Mouse (Mus musculus): Measurements from ENCODE around the gene Acta2. TPM values are rescaled to one million over a fixed set of nuclear protein-coding genes. Genes with fewer than 3 reads are reported as not detected.

The Acta2 gene
- polyA plus RNA-seq, 1 experiment, result 2,495 TPM

- peaks cover 84% of the 10 kb centered on the region for H3K36me3 ChIP-seq (ENCODE audit: control insufficient read depth, insufficient read depth)
- TF ChIP-seq POLR2AphosphoS2 (IDR thresholded peaks at IDR 0.05; ENCODE audit: insufficient read length, low read depth) (no peak), SRF (IDR thresholded peaks at IDR 0.05; ENCODE audit: control insufficient read depth, insufficient read length, low read depth) (no peak), MYOD1 (IDR thresholded peaks at IDR 0.05; ENCODE audit: control insufficient read depth in 1 of 3, insufficient read length in 2 of 3, low read depth in 2 of 3) (no peak), E2F4 (IDR thresholded peaks at IDR 0.05; ENCODE audit: insufficient read depth) (no peak), REST (IDR thresholded peaks at IDR 0.05; ENCODE audit: insufficient read depth, insufficient read length) (no peak), POLR2A (IDR thresholded peaks at IDR 0.05; ENCODE audit: insufficient read length, low read depth) (no peak), USF1 (IDR thresholded peaks at IDR 0.05; ENCODE audit: low read depth) (no peak), TCF12 (IDR thresholded peaks at IDR 0.05; ENCODE audit: insufficient read depth, poor library complexity, severe bottlenecking) (no peak), MAX (IDR thresholded peaks at IDR 0.05; ENCODE audit: low read depth) (no peak)
- H3K4me3 ChIP-seq, result no peak overlapping the region
- H3K27me3 ChIP-seq (ENCODE audit: control insufficient read depth, insufficient read depth, insufficient read length), result no peaks in the 10 kb centered on the region
- H3K79me2 ChIP-seq (ENCODE audit: control insufficient read depth, insufficient read depth), result peaks cover 15% of the 10 kb centered on the region
- H3ac ChIP-seq (ENCODE audit: control insufficient read depth, insufficient read length), result no peak overlapping the region
- no peak overlapping the region for H3K4me2 ChIP-seq (ENCODE audit: low read depth)
These were observed 6.8 kb downstream of the Acta2 start for GRCm38 (mm10) chr19:34248558-34248957.

GRCm38 (mm10) chr19:34244056-34244455, 11.3 kb downstream of the Acta2 start:
- H3K36me3 ChIP-seq (ENCODE audit: control insufficient read depth, insufficient read depth), result peaks cover 90% of the 10 kb centered on the region
- no peak overlapping the region for H3K4me3 ChIP-seq
- H3ac ChIP-seq (ENCODE audit: control insufficient read depth, insufficient read length), result no peak overlapping the region
- H3K27me3 ChIP-seq (ENCODE audit: control insufficient read depth, insufficient read depth, insufficient read length), result no peaks in the 10 kb centered on the region
- no peaks in the 10 kb centered on the region for H3K79me2 ChIP-seq (ENCODE audit: control insufficient read depth, insufficient read depth)
- H3K4me2 ChIP-seq (ENCODE audit: low read depth), result no peak overlapping the region
- TF ChIP-seq SRF (IDR thresholded peaks at IDR 0.05; ENCODE audit: control insufficient read depth, insufficient read length, low read depth) (no peak), MYOG (IDR thresholded peaks at IDR 0.05; ENCODE audit: control insufficient read depth in 1 of 3, insufficient read depth in 1 of 3, insufficient read length in 2 of 3, low read depth in 2 of 3) (no peak), E2F4 (IDR thresholded peaks at IDR 0.05; ENCODE audit: insufficient read depth) (no peak), TCF3 (IDR thresholded peaks at IDR 0.05; ENCODE audit: insufficient read length, low read depth) (no peak), REST (IDR thresholded peaks at IDR 0.05; ENCODE audit: insufficient read depth, insufficient read length) (no peak)

- no peak overlapping the region for H3ac ChIP-seq (ENCODE audit: control insufficient read depth, insufficient read length)
- H3K4me2 ChIP-seq (ENCODE audit: low read depth), result no peak overlapping the region
- H3K4me3 ChIP-seq, result no peak overlapping the region
- H3K36me3 ChIP-seq (ENCODE audit: control insufficient read depth, insufficient read depth), result peaks cover 81% of the 10 kb centered on the region
- no peak for TF ChIP-seq SRF (IDR thresholded peaks at IDR 0.05; ENCODE audit: control insufficient read depth, insufficient read length, low read depth)
- TF ChIP-seq POLR2A (IDR thresholded peaks at IDR 0.05; ENCODE audit: insufficient read length, low read depth), result peak; percentile 20
- TF ChIP-seq POLR2AphosphoS2 (IDR thresholded peaks at IDR 0.05; ENCODE audit: insufficient read length, low read depth), result peak; percentile 53
- no peaks in the 10 kb centered on the region for H3K79me2 ChIP-seq (ENCODE audit: control insufficient read depth, insufficient read depth)
- H3K27me3 ChIP-seq (ENCODE audit: control insufficient read depth, insufficient read depth, insufficient read length), result no peaks in the 10 kb centered on the region
These were observed 12.5 kb downstream of the Acta2 start for GRCm38 (mm10) chr19:34242925-34243324.

- peaks cover 80% of the 10 kb centered on the region for H3K36me3 ChIP-seq (ENCODE audit: control insufficient read depth, insufficient read depth)
- no peak for TF ChIP-seq REST (IDR thresholded peaks at IDR 0.05; ENCODE audit: insufficient read depth, insufficient read length)
- TF ChIP-seq MYOG (IDR thresholded peaks at IDR 0.05; ENCODE audit: control insufficient read depth in 1 of 3, insufficient read depth in 1 of 3, insufficient read length in 2 of 3, low read depth in 2 of 3), result no peak
- TF ChIP-seq MAX (IDR thresholded peaks at IDR 0.05; ENCODE audit: low read depth), result no peak
- no peak for TF ChIP-seq USF1 (IDR thresholded peaks at IDR 0.05; ENCODE audit: low read depth)
- TF ChIP-seq CEBPB (IDR thresholded peaks at IDR 0.05; ENCODE audit: insufficient read depth, poor library complexity, severe bottlenecking), result no peak
- TF ChIP-seq E2F4 (IDR thresholded peaks at IDR 0.05; ENCODE audit: insufficient read depth), result no peak
- peak; percentile 40 for TF ChIP-seq POLR2A (IDR thresholded peaks at IDR 0.05; ENCODE audit: insufficient read length, low read depth)
- TF ChIP-seq MYOD1 (IDR thresholded peaks at IDR 0.05; ENCODE audit: control insufficient read depth in 1 of 3, insufficient read length in 2 of 3, low read depth in 2 of 3), result no peak
- no peak for TF ChIP-seq SRF (IDR thresholded peaks at IDR 0.05; ENCODE audit: control insufficient read depth, insufficient read length, low read depth)
- TF ChIP-seq POLR2AphosphoS2 (IDR thresholded peaks at IDR 0.05; ENCODE audit: insufficient read length, low read depth), result peak; percentile 89
- TF ChIP-seq TCF12 (IDR thresholded peaks at IDR 0.05; ENCODE audit: insufficient read depth, poor library complexity, severe bottlenecking), result no peak
- no peak for TF ChIP-seq TCF3 (IDR thresholded peaks at IDR 0.05; ENCODE audit: insufficient read length, low read depth)
- H3K27me3 ChIP-seq (ENCODE audit: control insufficient read depth, insufficient read depth, insufficient read length), result no peaks in the 10 kb centered on the region
- no peak overlapping the region for H3K4me2 ChIP-seq (ENCODE audit: low read depth)
- no peak overlapping the region for H3K4me3 ChIP-seq
- no peak overlapping the region for H3ac ChIP-seq (ENCODE audit: control insufficient read depth, insufficient read length)
- no peaks in the 10 kb centered on the region for H3K79me2 ChIP-seq (ENCODE audit: control insufficient read depth, insufficient read depth)
These were observed 14.0 kb downstream of the Acta2 start for GRCm38 (mm10) chr19:34241247-34241915.

GRCm38 (mm10) chr19:34240273-34241039, 14.9 kb downstream of the Acta2 start:
- no peak overlapping the region for H3K4me2 ChIP-seq (ENCODE audit: low read depth)
- H3K36me3 ChIP-seq (ENCODE audit: control insufficient read depth, insufficient read depth), result peaks cover 80% of the 10 kb centered on the region
- H3ac ChIP-seq (ENCODE audit: control insufficient read depth, insufficient read length), result no peak overlapping the region
- no peaks in the 10 kb centered on the region for H3K79me2 ChIP-seq (ENCODE audit: control insufficient read depth, insufficient read depth)
- H3K27me3 ChIP-seq (ENCODE audit: control insufficient read depth, insufficient read depth, insufficient read length), result no peaks in the 10 kb centered on the region
- H3K4me3 ChIP-seq, result no peak overlapping the region
- TF ChIP-seq TCF12 (IDR thresholded peaks at IDR 0.05; ENCODE audit: insufficient read depth, poor library complexity, severe bottlenecking), result no peak
- TF ChIP-seq MYOG (IDR thresholded peaks at IDR 0.05; ENCODE audit: control insufficient read depth in 1 of 3, insufficient read depth in 1 of 3, insufficient read length in 2 of 3, low read depth in 2 of 3), result no peak
- TF ChIP-seq POLR2AphosphoS2 (IDR thresholded peaks at IDR 0.05; ENCODE audit: insufficient read length, low read depth), result peak; percentile 77
- TF ChIP-seq MAX (IDR thresholded peaks at IDR 0.05; ENCODE audit: low read depth), result no peak
- TF ChIP-seq E2F4 (IDR thresholded peaks at IDR 0.05; ENCODE audit: insufficient read depth), result no peak
- peak; percentile 15 for TF ChIP-seq POLR2A (IDR thresholded peaks at IDR 0.05; ENCODE audit: insufficient read length, low read depth)
- peak in 1 of 3 experiments; percentile 39 for TF ChIP-seq MYOD1 (IDR thresholded peaks at IDR 0.05; ENCODE audit: control insufficient read depth in 1 of 3, insufficient read length in 2 of 3, low read depth in 2 of 3)

Measured in myocyte (in vitro differentiated cells).